Mouse (Mus musculus) spleen, postnatal 14 days (tissue): ENCODE data around the gene Gm10282.
A peak's percentile ranks its signal among the peaks of the same experiment; 100 is the strongest.

Experiments used
- DNase-seq, 2 experiments: peaks; one replicate each; pipeline ENCODE4 v3.0.0; 2021 to 2022; ENCODE audit warnings: low spot score in 2 of 2

Gene Gm10282

GRCm38 (mm10) chr8:72305210-72305905 is at the start of gene Gm10282:
Gm10282 (minus strand) TSS chr8:72305260.
- DNase-seq: no peak

GRCm38 (mm10) chr8:72354272-72354671 is 49.2 kb upstream of the Gm10282 start:
- peak; percentile 56 to 63 for DNase-seq

GRCm38 (mm10) chr8:72353700-72354045 is 48.6 kb upstream of the Gm10282 start:
- DNase-seq: no peak

DNA sequence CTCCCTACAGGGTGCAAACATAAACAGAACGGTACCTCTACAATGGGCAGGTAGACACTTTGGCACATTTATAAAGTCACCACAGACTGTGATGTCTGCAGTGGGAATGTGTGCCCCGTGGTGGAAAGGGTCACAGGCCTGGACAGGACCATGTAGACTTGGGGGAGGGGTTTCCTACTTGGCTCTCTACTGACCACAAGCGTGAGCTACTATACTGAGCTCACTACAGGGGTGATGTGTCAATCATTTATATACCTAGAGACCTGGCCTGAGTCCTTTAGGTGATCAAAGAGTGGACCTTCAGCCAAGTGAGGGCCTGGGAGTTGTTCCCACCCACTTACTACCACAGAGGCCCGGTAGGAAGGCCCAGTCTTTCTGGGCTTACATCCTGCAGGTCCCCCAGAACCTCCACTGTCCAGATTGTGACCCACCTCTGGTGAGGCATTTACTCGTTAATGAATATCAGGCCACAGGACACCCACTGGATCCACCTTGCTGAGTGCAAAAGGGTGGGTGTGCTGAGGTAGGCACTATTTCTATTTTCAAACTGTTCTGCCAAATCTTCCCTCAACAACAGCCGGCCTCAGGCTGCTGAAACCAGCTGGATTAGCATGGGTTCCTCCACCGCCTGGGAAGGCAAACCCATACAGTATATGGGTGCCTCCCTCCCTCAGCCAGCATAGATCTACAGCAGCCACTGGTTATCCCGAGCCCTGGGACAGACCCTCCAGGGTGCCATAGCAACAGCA is 48.1 kb upstream of the Gm10282 start:
- no peak for DNase-seq

GRCm38 (mm10) chr8:72351405-72352005 is 46.4 kb upstream of the Gm10282 start:
- no peak for DNase-seq

- peak; percentile 54 to 60 for DNase-seq
Measured at GRCm38 (mm10) chr8:72350727-72351126, 45.7 kb upstream of the Gm10282 start.

DNA sequence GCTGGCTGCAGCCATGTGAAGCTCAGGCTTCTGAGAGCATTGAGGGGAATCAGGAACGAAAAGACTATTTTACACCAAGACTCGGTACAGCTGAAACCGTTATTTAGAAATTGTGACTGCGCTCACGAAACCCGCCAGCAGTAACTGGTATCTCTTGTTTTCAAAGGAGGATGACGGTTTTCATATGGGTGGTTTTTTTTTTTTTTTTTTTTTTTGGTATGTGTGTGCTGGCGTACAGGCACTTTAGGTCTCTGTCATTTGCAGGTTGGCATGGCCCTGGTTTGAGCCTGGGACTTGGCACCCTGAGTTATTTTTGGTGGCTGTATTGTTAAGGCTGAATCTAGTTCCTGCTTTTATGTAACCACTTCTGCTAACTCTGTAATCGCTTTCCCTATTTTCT is 44.8 kb upstream of the Gm10282 start:
- DNase-seq: no peak

DNA sequence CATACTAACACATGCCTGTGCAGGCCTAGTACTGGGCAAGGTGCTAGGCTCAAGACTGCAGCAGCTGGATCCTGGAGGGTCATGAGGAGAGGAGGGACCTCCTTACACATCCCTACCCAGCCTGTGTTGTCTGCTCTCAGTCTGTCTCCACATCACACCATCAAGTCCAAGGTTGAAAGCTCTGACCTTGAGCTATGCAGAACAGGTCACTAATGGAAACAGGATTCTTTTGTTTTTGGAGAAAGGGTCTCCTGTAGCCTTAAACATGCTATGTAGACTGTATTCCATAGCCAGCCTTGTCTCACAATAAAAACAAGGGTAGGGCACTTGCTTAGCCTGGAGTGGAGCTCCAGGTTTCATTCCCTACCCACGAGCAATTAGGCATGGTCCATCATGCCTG is 43.9 kb upstream of the Gm10282 start:
- DNase-seq: no peak

- no peak for DNase-seq
Measured at GRCm38 (mm10) chr8:72348114-72348513, 43.1 kb upstream of the Gm10282 start.

DNA sequence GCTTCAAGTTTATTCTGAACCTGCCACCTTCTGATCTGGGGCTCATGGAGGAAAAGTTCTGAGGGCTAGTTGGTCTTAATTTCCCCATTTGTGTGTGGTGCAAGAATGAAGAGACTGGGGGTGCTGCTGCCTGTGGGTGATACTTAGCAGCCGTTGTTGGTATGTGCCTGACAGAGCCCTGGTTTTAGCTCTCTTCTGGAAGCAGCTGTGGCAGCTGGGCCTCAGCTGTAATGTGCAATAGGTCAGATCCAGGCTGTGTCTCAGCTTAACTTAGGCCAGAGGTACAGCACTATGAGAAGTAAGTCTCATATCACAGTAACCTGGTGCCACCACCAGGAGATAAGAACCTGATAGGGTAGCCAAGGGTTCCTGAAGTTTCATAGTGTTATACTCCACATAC is 42.5 kb upstream of the Gm10282 start:
- no peak for DNase-seq

- no peak for DNase-seq
Measured at GRCm38 (mm10) chr8:72343725-72344124, 38.7 kb upstream of the Gm10282 start.

DNA sequence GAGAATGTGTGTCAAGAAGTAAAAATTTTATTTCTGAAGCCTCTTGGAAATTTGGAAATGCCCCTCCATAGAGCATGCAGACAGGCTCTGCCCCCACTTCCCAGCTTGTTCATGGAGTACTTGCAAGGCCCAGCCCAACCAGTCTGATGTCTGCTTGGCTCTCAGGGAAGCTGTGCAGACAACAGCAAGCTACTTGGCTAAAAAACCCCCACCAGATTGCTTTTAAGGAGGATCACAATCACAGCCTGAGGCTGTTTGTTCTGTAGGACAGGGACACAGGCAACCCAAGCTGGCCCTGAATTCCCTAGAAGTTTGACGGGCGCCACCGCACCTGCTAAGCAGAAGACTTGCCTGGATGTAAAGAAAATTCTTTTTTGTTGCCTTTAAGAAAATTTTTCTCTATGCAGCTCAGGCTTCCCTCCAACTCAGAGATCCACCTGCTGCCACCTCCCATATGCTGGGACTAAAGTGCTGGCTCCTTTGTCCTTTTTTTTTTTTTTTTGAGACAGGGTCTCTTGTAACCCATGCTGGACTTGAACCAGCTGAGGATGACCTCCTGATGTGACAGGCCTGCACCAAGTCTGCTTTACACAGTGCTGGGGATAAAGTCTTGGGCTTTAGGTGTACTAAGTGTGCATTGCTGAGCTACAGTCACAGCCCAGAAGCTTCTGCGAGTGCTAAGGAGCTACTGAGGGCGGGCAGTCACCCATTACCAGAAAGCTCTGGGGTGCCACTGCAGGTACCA is 37.7 kb upstream of the Gm10282 start:
- no peak for DNase-seq

DNA sequence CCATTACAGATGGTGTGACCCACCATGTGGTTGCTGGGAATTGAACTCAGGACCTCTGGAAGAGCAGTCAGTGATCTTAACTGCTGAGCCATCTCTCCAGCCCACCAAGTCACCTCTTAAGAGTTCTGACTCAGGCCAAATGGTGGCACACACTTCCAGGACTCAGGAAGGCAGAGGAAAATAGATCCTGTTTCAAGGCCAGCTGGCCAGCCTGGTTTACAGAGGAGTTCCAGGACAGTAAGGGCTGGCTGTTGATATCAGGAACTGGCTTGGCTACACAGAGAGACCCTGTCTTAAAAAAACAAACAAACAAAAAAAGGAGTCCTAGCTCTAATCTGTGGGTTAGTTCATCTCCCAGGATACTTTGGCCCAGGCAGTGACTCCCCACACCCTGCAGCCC is 32.0 kb upstream of the Gm10282 start:
- no peak for DNase-seq

DNA sequence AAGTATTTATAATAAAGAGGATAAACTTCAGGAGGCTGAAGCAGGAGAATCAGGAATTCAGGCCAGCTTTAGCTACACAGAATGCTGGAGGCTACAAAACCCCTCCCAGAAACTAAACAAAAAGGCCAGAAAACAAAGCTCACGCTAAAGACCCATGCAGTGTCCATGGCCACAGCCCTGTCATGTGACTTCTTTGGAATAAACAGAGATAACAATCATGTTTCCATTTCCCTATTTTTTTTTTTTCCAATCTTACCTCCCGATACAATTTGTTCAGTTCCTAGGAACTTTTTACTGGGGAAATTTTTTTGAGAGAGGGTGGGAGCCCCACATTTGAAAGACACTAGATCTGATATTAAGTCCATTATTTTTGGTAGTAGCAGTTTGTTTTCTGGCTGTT is 31.2 kb upstream of the Gm10282 start:
- DNase-seq: no peak

DNA sequence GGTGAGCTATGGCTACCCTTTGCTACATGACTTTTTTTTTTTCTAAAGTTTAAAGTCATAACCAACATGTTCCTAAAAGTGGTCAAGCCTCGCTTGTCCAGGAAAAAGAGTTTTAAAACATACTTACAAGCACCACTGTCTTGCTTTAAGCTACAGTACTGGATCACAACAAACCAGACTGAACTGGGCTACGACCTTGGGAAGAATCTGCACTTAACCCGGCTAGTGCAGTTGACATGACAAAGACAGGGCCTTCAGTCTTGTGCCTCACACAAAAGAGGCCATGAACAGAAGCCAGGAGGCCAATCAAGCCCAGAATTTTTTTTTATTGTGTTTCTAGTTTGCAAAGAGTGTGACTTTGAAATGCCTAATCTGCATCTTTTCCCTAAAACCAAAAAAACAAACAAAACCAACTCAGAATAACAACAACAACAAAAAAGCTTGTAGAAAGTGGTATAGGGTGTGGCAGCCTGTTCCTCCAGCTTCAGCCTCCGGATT is 29.1 kb upstream of the Gm10282 start:
- no peak for DNase-seq

DNA sequence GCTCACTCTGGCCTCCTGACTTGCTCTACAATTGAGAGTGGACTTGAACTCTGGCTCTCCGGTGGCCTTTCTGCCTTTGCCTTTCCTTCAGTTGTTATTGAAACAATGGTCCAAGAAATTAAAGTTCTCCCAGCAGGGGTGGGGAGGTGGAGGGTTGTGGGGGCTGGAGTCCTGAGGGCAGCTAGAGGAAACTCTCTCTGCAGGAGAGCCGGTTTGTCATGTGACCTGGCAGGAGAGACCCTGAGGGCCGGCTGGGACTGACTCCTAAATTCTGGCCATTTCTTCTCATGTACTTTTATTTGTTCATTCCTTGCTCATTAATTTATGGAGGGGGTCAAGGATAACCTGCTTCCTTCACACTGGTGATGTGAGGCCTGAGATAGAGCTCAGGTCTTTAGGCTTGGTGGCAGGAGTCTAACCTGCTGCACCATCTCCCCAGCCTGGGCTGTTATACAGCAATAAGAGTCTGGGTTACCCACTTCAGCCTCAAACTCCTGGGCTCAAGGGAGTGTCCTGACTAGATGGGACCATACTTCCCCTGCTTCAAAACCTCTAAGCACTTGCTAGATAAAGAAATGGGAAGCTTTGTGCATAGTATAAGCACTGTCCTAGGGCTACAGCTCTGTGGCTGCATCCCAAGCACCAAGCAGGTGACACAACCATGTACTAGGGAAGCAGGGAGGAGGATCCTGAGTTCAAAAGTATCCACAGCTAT is 28.5 kb upstream of the Gm10282 start:
- no peak for DNase-seq

- DNase-seq: no peak
Measured at GRCm38 (mm10) chr8:72331631-72332030, 26.6 kb upstream of the Gm10282 start.

- DNase-seq: no peak
Measured at GRCm38 (mm10) chr8:72330806-72331516, 25.9 kb upstream of the Gm10282 start.

- no peak for DNase-seq
Measured at GRCm38 (mm10) chr8:72329116-72329515, 24.1 kb upstream of the Gm10282 start.

GRCm38 (mm10) chr8:72324708-72325107 is 19.6 kb upstream of the Gm10282 start:
- no peak for DNase-seq
